Mouse (Mus musculus) erythroblast, embryonic 14.5 days (primary cell): Measurements from ENCODE around the gene Syngr1. TPM values are rescaled to one million over a fixed set of nuclear protein-coding genes. Genes with fewer than 3 reads are reported as not detected.
"Not testable (repeated sequence)": the region's sequence is repeated elsewhere in the genome, so short reads cannot be mapped to it uniquely, and the experiment has no call there.

ENCODE experiments used
- H3K27me3 ChIP-seq: 2 replicates; pipeline ENCODE4 v1.6.1; 2012; ENCODE audit warnings: inconsistent platforms; ENCODE audit not compliant: control insufficient read depth
- H3K36me3 ChIP-seq: 2 replicates; pipeline ENCODE4 v1.6.1; 2012; ENCODE audit warnings: mild to moderate bottlenecking, inconsistent platforms; ENCODE audit not compliant: control insufficient read depth
- H3K4me1 ChIP-seq: 2 replicates; pipeline ENCODE4 v1.6.1; 2012; ENCODE audit warnings: inconsistent platforms; ENCODE audit not compliant: control insufficient read depth
- H3K4me3 ChIP-seq: replicated peaks from 2 replicates; pipeline ENCODE3; 2012; ENCODE audit warnings: moderate library complexity, mild to moderate bottlenecking, inconsistent platforms
- H3K9me3 ChIP-seq: 2 replicates; pipeline ENCODE4 v1.6.1; 2012; ENCODE audit warnings: low read length, inconsistent platforms, mixed read lengths; ENCODE audit not compliant: control insufficient read depth
- GATA1 ChIP-seq: IDR thresholded peaks from 2 replicates; pipeline ENCODE4 v1.6.1; 2012; ENCODE audit warnings: low read length, inconsistent platforms, mixed read lengths
- TAL1 ChIP-seq: IDR thresholded peaks from 3 replicates; pipeline ENCODE4 v1.6.1; 2012; ENCODE audit warnings: low read length, inconsistent platforms, mixed read lengths
- polyA plus RNA-seq: library from polyadenylated mRNA; stranded (reverse); fragments of >175 nt; gene quantifications from 2 replicates; pipeline ENCODE4 v1.2.3, GENCODE M21; 2012

Gene Syngr1
- polyA plus RNA-seq, 1 experiment = 0.41 TPM

- no peaks in the 10 kb centered on the region for H3K9me3 ChIP-seq
- H3K36me3 ChIP-seq = peaks cover 12% of the 10 kb centered on the region
- no peak overlapping the region for H3K4me3 ChIP-seq
- no peaks in the 10 kb centered on the region for H3K27me3 ChIP-seq
- TF ChIP-seq TAL1 (no peak), GATA1 (no peak)
- H3K4me1 ChIP-seq = peaks cover 34% of the 10 kb centered on the region
Observed at GRCm38 (mm10) chr15:80115866-80116794, 25.0 kb downstream of the Syngr1 start.

GRCm38 (mm10) chr15:80117154-80117553, 26.0 kb downstream of the Syngr1 start:
- Histone ChIP-seq H3K36me3 (peaks cover 8% of the 10 kb centered on the region), H3K9me3 (no peaks in the 10 kb centered on the region), H3K4me1 (peaks cover 36% of the 10 kb centered on the region), H3K4me3 (no peak overlapping the region), H3K27me3 (no peaks in the 10 kb centered on the region)
- TF ChIP-seq TAL1 (no peak), GATA1 (no peak)

GRCm38 (mm10) chr15:80119076-80119475, 27.9 kb downstream of the Syngr1 start:
- Histone ChIP-seq H3K4me1 (peaks cover 33% of the 10 kb centered on the region), H3K36me3 (peaks cover 2% of the 10 kb centered on the region; the same call in 1 of the 2 replicates)

GRCm38 (mm10) chr15:80121721-80122325, 30.7 kb downstream of the Syngr1 start:
- peaks cover 15% of the 10 kb centered on the region for H3K4me1 ChIP-seq
- no peak overlapping the region for H3K4me3 ChIP-seq
- no peaks in the 10 kb centered on the region for H3K27me3 ChIP-seq
- H3K36me3 ChIP-seq = no peaks in the 10 kb centered on the region
- no peaks in the 10 kb centered on the region for H3K9me3 ChIP-seq
- no peak for TF ChIP-seq TAL1

More at GRCm38 (mm10) chr15:80119076-80119475, 27.9 kb downstream of the Syngr1 start:
- Histone ChIP-seq H3K4me3 (no peak overlapping the region), H3K9me3 (no peaks in the 10 kb centered on the region), H3K27me3 (no peaks in the 10 kb centered on the region)
- TF ChIP-seq TAL1 (no peak), GATA1 (no peak)

- not testable (repeated sequence) for H3K27me3 ChIP-seq, H3K36me3 ChIP-seq
- H3K4me1 ChIP-seq = peaks cover 12% of the 10 kb centered on the region
Observed at GRCm38 (mm10) chr15:80122431-80122830, 31.3 kb downstream of the Syngr1 start.

GRCm38 (mm10) chr15:80124651-80125050, 33.5 kb downstream of the Syngr1 start:
- TF ChIP-seq TAL1 (no peak), GATA1 (no peak)
- Histone ChIP-seq H3K4me1 (peaks cover 30% of the 10 kb centered on the region), H3K9me3 (no peaks in the 10 kb centered on the region), H3K4me3 (no peak overlapping the region), H3K27me3 (no peaks in the 10 kb centered on the region), H3K36me3 (peaks cover 3% of the 10 kb centered on the region)

More at GRCm38 (mm10) chr15:80122431-80122830, 31.3 kb downstream of the Syngr1 start:
- H3K4me3 ChIP-seq, H3K9me3 ChIP-seq: not testable (repeated sequence)

GRCm38 (mm10) chr15:80127191-80127590, 36.1 kb downstream of the Syngr1 start:
- H3K4me1 ChIP-seq = peaks cover 53% of the 10 kb centered on the region
- H3K36me3 ChIP-seq = peaks cover 3% of the 10 kb centered on the region
- no peaks in the 10 kb centered on the region for H3K27me3 ChIP-seq
- H3K4me3 ChIP-seq = no peak overlapping the region
- TF ChIP-seq GATA1 = no peak
- no peak for TF ChIP-seq TAL1
- H3K9me3 ChIP-seq = no peaks in the 10 kb centered on the region

GRCm38 (mm10) chr15:80129982-80130381, 38.8 kb downstream of the Syngr1 start:
- TF ChIP-seq TAL1 = 0 out of 3 replicates have a peak, but pooled peaks have one; percentile 19
- TF ChIP-seq GATA1 = no peak
- peak overlapping the region; percentile 7 for H3K4me3 ChIP-seq
- no peaks in the 10 kb centered on the region for H3K27me3 ChIP-seq
- H3K36me3 ChIP-seq = peaks cover 15% of the 10 kb centered on the region
- H3K9me3 ChIP-seq = no peaks in the 10 kb centered on the region
- H3K4me1 ChIP-seq = peaks cover 74% of the 10 kb centered on the region

GRCm38 (mm10) chr15:80130689-80131088, 39.6 kb downstream of the Syngr1 start:
- peaks cover 77% of the 10 kb centered on the region for H3K4me1 ChIP-seq

More at GRCm38 (mm10) chr15:80130689-80131088, 39.6 kb downstream of the Syngr1 start:
- Histone ChIP-seq H3K4me3 (peak overlapping the region; percentile 57), H3K36me3 (peaks cover 21% of the 10 kb centered on the region), H3K9me3 (no peaks in the 10 kb centered on the region), H3K27me3 (no peaks in the 10 kb centered on the region)
- TF ChIP-seq TAL1 (peak; percentile 94), GATA1 (peak; percentile 90)
